In the genomic region with DNA sequence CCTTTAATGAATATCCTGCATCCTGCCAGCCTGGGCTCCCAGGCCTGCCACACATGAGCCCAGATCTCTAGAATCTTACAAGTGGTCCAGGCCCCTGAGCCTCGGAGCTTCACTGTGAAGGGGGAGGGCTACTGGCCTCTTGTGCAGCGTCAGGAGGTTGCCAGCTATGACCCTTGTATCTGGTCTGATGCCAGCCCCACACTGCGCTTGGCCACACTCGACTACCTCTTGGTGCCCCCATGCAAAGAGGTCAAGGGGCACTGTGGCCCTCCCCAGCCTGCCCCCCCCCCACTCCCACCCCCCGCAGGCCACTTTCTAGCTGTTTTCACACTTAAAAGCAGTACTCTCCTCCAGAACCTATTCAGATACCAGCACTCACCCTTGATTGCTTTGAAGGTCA, we compare ENCODE assay signal across 24 mouse cellular contexts. TPM values are rescaled to one million over a fixed set of nuclear protein-coding genes. Genes with fewer than 3 reads are reported as not detected.
DNase-seq lines count a peak whose midpoint lies in the region; ATAC-seq lines count a peak whose summit lies in the region.
"Had no signal": no experiment of that assay in that cellular context is flagged by ENCODE, and none has a peak within 500 bp of the region (broad histone marks: within the 10 kb centered on the region; RNA-seq: fewer than 3 reads in every experiment).

No protein-coding gene starts in this region.

- H3K36me3 ChIP-seq in kidney, embryonic 14.5 days (ENCODE audit: control insufficient read depth, insufficient read depth, low read length), result no peaks in the 10 kb centered on the region
- H3K36me3 ChIP-seq: embryonic facial prominence, embryonic 12.5 days; forebrain, embryonic 15.5 days; heart, embryonic 10.5 days; heart, embryonic 15.5 days; hindbrain, embryonic 15.5 days had no signal

- intact Hi-C loops in left cerebral cortex, postnatal 14 days (cut with DNase I), result no loop called here

- H3K9me3 ChIP-seq in kidney, embryonic 14.5 days (ENCODE audit: control insufficient read depth, low read length), result no peaks in the 10 kb centered on the region
- H3K9me3 ChIP-seq: embryonic facial prominence, embryonic 12.5 days; forebrain, embryonic 15.5 days; heart, embryonic 10.5 days; heart, embryonic 15.5 days; hindbrain, embryonic 15.5 days had no signal

- H3K4me3 ChIP-seq in kidney, embryonic 14.5 days (ENCODE audit: low read length), result no peak overlapping the region
- H3K4me3 ChIP-seq: embryonic facial prominence, embryonic 12.5 days; forebrain, embryonic 15.5 days; heart, embryonic 10.5 days; heart, embryonic 15.5 days; hindbrain, embryonic 15.5 days had no signal

- H3K4me2 ChIP-seq in kidney, embryonic 14.5 days (replicated peaks; ENCODE audit: low read depth, low read length), result no peak overlapping the region
- H3K4me2 ChIP-seq: embryonic facial prominence, embryonic 12.5 days; forebrain, embryonic 15.5 days; heart, embryonic 15.5 days; hindbrain, embryonic 15.5 days had no signal

- 0 out of 2 replicates have a peak, but pooled peaks cover 7% of the 10 kb centered on the region for H3K27me3 ChIP-seq in kidney, embryonic 14.5 days (ENCODE audit: control insufficient read depth, insufficient read depth, low read length)
- H3K27me3 ChIP-seq: CH12.LX had no signal

- peaks cover 6% of the 10 kb centered on the region; the same call in 1 of the 2 replicates for H3K4me1 ChIP-seq in kidney, embryonic 14.5 days (ENCODE audit: control insufficient read depth, insufficient read depth, low read length)
- H3K4me1 ChIP-seq: forebrain, embryonic 15.5 days; hindbrain, embryonic 15.5 days had no signal

- peak; percentile 76 for DNase-seq in kidney, adult 18-20 months
- peak; percentile 81 to 86 for DNase-seq in kidney, adult 8-10 months
- peak; percentile 75 for DNase-seq in kidney, postnatal 10 days
- DNase-seq in kidney, postnatal 4 days, result peak; percentile 36 to 64
- no peak for DNase-seq in left cerebral cortex, postnatal 14 days (ENCODE audit: low spot score in 2 of 2)
- DNase-seq in ovary, postnatal 10 days (ENCODE audit: low spot score), result no peak
- DNase-seq: adrenal gland, adult 8-10 months; adrenal gland, postnatal 36 days; cerebellum, adult 8-10 months; cerebellum, postnatal 14 days; gastrocnemius, postnatal 36 days; heart, adult 18-20 months; heart, postnatal 14 days had no signal

- WGBS in kidney, embryonic 14.5 days, result 53% methylated on average over 5 of the region's 5 CpGs

- no peak overlapping the region for H3K9ac ChIP-seq in kidney, embryonic 14.5 days (ENCODE audit: low read depth, low read length)
- H3K9ac ChIP-seq: embryonic facial prominence, embryonic 12.5 days; forebrain, embryonic 15.5 days; heart, embryonic 15.5 days; hindbrain, embryonic 15.5 days had no signal

- ATAC-seq in kidney, embryonic 14.5 days (ENCODE audit: low FRiP score, low TSS enrichment), result no peak
- ATAC-seq: forebrain, embryonic 15.5 days had no signal

- no peak overlapping the region for H3K27ac ChIP-seq in kidney, embryonic 14.5 days (ENCODE audit: low read depth, low read length)
- H3K27ac ChIP-seq: embryonic facial prominence, embryonic 12.5 days; forebrain, embryonic 15.5 days; heart, embryonic 10.5 days; heart, embryonic 15.5 days; hindbrain, embryonic 15.5 days had no signal

RNA-seq across cellular contexts. Expression of a gene that starts 3.9 kb away (rescaled TPM):
- polyA plus RNA-seq in kidney, embryonic 14.5 days (2014; fragmentation: Nextera tagmentation; extraction: Ambion mirVana), result 0.43 and 0.44 TPM in 2 replicates
- not detected for total RNA-seq in left cerebral cortex, postnatal 14 days (2021)
- total RNA-seq: adrenal gland, adult 8-10 months; adrenal gland, postnatal 36 days; gastrocnemius, adult 8-10 months; gastrocnemius, postnatal 36 days; heart, adult 18-20 months; heart, postnatal 14 days; hematopoietic stem cell, adult 5-6 weeks had no signal
- polyA plus RNA-seq: cortical plate, adult 2 months; embryonic facial prominence, embryonic 12.5 days; forebrain, embryonic 15.5 days; hindbrain, embryonic 15.5 days had no signal

RNA-seq across cellular contexts. Expression of a gene that starts 7.8 kb away (rescaled TPM):
- polyA plus RNA-seq in kidney, embryonic 14.5 days (2014; fragmentation: Nextera tagmentation; extraction: Ambion mirVana), result 0.76 TPM in 1 of 2 replicates, not detected in the other
- not detected for total RNA-seq in left cerebral cortex, postnatal 14 days (2021)
- total RNA-seq: adrenal gland, postnatal 36 days; CH12.LX; gastrocnemius, adult 8-10 months; gastrocnemius, postnatal 36 days; heart, adult 18-20 months; heart, postnatal 14 days; hematopoietic stem cell, adult 5-6 weeks had no signal
- polyA plus RNA-seq: cortical plate, adult 2 months; embryonic facial prominence, embryonic 12.5 days; forebrain, embryonic 11.5 days; forebrain, embryonic 15.5 days; heart, embryonic 10.5 days; hindbrain, embryonic 15.5 days had no signal

RNA-seq across cellular contexts. Expression of a gene that starts 11.3 kb away (rescaled TPM):
- 55.6 and 62.0 TPM in 2 replicates for polyA plus RNA-seq in kidney, embryonic 14.5 days (2014; fragmentation: Nextera tagmentation; extraction: Ambion mirVana)
- 100 to 1,000 TPM; 198 to 204 TPM for total RNA-seq in left cerebral cortex, postnatal 14 days (2021)

RNA-seq across cellular contexts. Expression of a gene that starts 29.0 kb away (rescaled TPM):
- 28.0 and 48.1 TPM in 2 replicates for polyA plus RNA-seq in kidney, embryonic 14.5 days (2014; fragmentation: Nextera tagmentation; extraction: Ambion mirVana)
- 10 to 100 TPM; 18.0 to 20.3 TPM for total RNA-seq in left cerebral cortex, postnatal 14 days (2021)

RNA-seq across cellular contexts. Expression of a gene that starts 29.1 kb away (rescaled TPM):
- 130 and 151 TPM in 2 replicates for polyA plus RNA-seq in kidney, embryonic 14.5 days (2014; fragmentation: Nextera tagmentation; extraction: Ambion mirVana)
- total RNA-seq in left cerebral cortex, postnatal 14 days (2021), result 10 to 100 TPM; 80.2 to 81.3 TPM

Comparison
In these comparisons a context has a peak if more than half of its experiments do, and no peak if none do; other contexts are left out.
1. DNase-seq: peak in kidney, adult 18-20 months (single experiment), kidney, adult 8-10 months (2 of 2), kidney, postnatal 10 days (single experiment) and kidney, postnatal 4 days (2 of 2); none in left cerebral cortex, postnatal 14 days (0 of 2) and ovary, postnatal 10 days (single experiment).